Mouse (Mus musculus): ENCODE measurements around the gene Tmem141.

Tmem141 gene

DNA sequence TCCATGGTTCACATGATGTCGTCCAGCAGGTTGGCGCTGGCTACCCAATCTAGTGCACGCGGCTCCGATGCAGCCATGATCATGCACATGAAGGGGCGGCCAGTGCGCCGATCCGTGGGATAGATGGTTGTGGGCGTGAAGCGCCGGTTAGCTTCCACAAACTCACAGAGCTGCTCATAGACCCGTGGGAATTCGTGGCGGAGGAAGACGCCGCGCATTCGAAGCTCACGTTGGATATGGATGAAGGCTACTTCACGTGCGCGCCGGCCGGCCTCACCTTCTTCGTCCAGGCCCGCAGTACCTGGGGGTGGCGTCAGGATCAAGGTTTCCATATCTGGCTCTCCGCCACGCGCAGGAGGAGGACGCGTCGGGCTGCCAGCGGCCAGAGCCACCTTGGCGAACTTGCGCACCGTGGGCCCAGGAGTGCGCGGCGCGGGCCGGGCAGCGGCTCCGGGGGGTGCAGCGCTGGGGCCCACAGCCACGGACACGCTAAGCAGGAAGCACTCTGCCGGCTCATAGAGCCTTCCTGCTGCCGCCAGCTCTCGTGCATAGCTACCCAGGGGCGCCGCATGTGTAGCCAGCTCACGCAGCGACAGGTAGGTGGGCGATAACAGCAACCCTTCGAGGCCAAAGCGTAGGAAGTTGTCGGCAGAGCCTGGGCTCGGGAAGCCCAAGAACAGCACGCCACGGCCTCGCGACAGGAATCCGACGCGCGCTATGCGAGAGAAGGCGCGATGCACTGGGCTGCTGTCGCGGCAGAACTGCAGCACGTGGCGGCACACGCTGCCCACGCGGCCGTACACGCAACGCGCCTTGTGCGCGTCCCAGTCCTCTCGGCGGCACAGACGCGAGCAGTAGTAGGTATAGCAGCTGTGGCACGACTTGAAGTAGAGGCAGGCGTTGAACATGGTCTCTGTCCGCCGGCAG is 44.6 kb downstream of the Tmem141 start:
- DNase-seq = peak; percentile 25 to 34

DNA sequence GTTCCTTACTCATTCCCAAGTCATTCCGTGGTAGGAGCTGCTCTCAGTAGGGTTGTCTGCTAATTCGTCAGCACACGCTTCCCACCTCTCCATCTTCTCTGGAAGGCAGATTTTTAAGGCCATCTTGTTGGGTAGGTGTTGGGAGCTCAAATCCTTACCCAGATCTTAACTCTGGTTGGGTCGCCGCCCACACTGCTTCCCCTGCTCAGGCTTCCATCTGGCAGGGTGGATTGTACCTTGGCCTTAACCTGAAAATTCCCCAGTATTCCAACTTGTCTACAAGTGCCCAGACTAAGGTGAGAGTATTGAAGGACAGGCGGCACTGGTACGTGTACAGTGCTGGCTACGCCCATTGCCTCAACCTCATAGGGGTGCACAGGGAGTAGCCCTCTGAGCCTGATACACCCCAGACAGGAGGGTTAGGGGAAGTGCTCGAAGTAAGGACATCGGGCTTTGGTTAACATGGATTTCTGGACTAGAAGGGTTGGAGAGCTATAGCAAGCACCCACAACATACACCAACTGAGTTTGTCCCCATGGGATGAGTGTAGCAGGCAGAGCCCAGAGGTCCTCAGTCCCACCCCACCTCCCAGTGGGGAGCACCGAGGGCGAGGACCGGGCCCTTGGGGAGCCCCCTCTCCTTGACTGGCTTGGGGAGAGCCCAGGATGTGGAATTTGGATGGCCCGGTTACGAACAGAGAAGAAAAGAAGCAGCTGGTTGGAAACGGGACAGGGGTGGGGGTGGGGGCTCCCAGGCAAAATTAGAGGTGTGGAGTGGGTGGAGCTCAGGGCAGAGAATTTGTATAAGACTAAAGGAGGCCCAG is 45.6 kb downstream of the Tmem141 start:
- no peak for DNase-seq

DNA sequence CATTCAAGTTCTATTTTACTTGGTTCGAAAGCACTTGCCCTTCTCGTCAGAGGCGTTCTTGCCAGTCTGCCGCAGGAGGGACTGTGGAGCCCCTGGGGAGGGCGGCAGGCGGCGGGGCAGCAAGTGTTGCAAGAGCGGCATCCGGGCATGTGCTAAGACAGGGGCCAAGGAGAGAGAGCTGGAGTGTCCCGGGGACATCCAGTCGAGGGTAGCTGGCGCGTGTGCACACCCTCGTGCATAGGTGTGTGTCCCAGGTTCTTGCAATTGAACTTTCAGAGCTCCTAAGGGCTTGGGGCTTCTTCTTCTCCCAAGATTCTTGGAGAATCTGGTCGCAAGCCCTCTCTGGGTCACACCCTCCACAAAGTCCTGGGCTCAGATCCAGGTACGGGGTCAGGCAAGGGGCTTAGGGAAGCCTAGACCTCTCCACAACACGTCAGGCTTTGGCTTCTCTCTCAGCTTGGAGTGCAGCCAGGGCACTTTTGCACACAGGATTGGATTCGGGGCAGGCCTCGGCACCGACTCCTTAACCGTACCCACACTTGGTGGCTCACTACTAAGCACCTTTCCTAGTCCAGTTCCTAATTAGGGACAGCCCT is 46.3 kb downstream of the Tmem141 start:
- DNase-seq = peak; percentile 38 to 43

DNA sequence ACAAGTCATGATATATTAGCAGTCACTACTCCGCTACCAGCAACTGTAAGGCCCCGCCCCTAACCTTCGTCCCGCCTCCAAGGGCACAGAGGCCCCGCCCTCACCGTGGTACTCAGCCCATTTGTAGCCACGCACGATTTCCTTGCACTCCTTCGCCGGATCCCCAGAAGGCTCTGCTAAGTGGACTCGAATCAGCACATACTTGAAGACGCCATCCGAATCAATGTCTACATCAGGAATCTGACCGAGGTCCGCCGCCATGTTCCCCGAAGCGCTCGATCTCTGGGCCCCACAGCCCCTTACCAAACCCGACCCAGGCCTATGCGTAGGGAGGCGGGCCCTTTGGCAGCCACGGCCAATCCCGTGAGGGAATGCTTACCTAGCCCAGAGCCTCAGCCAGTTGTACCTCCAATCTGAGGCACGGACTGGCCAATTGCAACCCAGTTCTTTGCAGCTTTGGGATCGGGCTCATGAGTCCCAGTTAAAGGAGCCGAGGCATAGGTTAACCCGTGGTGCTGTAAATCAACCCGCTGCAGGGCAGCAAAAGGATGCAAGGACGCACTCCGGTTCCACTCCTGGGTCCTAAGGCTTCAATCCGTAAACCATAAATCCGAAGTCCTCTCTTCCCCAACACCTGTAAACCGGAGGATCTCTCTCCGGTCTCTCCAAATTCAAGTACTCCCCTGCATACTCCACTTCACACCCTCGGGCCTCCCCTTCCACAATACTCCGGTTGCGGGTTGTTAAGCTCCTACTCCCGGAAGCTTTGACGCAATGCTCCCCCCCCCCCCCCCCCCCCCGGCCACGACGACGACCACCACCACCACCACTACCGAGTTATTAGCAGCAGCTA is 47.0 kb downstream of the Tmem141 start, which contains the start of the genes Mamdc4 and Phpt1:
Mamdc4 (minus strand) TSS at position 267 of the 853 bp plus-strand sequence.
Phpt1 (minus strand) TSS at position 646 of the 853 bp plus-strand sequence.
- peak; percentile 98 to 99 for DNase-seq

DNA sequence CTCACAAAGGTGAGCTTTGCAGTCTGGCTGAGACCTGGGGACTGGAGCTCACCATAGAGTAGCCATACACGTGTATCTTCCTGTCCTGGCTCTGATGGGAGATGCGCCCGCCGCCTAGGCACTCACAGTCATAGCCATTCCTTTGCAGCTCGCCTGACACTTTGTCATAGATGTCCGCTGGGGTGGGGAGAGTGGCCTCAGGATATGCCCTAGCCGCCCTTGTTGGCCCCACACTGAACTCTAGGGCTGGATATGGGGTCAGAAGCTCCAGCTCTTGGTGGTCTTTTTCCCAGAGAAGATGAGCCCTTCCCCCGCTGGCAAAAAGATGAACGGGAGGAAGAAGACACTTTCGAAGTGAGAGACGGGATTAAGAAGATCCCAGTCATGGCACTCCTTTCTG is 47.7 kb downstream of the Tmem141 start:
- DNase-seq = no peak

DNA sequence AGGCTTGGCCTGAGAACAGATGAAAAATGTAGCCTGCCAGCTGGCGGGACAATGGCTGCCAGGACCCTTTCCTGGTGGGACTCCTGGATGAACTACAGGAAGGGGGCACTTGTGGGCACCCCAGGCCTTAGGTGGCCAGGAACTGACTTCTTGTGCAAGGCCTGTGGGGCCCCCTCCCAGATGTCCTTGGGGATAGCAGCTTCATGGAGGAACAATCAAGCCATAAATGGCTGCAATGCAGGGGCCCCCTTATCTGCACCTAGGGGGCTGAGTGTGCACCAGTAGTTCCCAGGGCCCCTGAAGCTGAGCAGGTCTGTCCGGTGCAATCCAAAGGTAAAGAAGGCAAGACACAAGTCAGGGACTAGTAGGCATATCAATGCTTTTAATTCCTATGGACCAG is 48.7 kb downstream of the Tmem141 start:
- DNase-seq = no peak

DNA sequence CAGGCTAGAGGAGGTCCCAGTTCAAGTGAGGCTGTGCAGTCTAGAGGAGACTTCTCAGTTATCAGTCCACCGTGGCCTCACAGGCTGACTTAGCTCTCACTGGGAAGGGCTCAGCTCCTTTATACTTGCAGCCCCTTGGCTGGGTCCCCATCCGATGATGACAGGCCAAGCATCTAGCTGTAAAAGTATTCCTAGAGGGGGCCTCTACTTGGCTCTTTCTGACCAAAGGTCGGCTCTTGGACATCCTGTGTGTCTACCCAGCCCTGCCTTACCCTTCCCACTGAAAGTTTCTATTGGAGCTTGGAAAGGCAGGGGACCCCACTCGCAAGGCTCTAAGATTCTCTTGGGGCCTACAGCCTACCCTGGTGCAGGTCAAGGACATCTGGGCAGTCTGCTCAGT is 50.6 kb downstream of the Tmem141 start:
- DNase-seq = no peak

All from B cell, adult 2 months (primary cell).